Mouse (Mus musculus) lung, postnatal 0 days (tissue): ENCODE results near the gene Nobox.

Experiments used
- CTCF ChIP-seq: IDR thresholded peaks from 2 replicates; pipeline ENCODE4 v1.5.1; 2016; ENCODE audit warnings: antibody characterized with exemption, mild to moderate bottlenecking
- EP300 ChIP-seq: IDR thresholded peaks from 2 replicates; pipeline ENCODE4 v1.6.1; 2016; ENCODE audit warnings: antibody characterized with exemption, mild to moderate bottlenecking, control low read depth

DNA sequence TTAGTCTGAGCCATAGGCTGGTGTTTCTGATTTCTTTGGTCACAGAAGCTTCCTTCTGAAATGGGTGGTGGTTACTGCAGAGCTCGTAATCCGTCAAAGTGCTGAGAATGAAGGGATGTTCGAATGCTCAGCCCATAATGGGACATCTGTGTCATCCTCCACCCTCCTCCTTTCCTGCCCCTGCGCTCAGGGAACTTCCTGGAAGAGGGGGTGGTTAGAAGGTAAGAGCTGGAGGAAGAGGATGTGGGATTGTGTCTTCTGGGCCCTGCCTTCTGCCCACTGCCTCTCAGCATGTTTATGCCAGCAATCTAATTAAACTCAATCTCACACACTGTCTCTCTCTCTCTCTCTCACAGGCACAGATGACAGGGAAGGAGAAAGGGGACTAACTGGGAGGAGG lies 39.7 kb upstream of the Nobox start:
- TF ChIP-seq CTCF (no peak), EP300 (no peak)
